Mouse (Mus musculus) spleen, adult 10 weeks (tissue): Measurements from ENCODE around the gene Gja4. TPM values are rescaled to one million over a fixed set of nuclear protein-coding genes. Genes with fewer than 3 reads are reported as not detected.

ENCODE experiments used
- polyA plus RNA-seq: library from polyadenylated mRNA; stranded (reverse); fragments of 350-450 nt; fragmentation: Illumina TruSeq; extraction: RNeasy Lipid Tissue Mini Kit (QIAGEN cat#74804); gene quantifications from one replicate; pipeline ENCODE4 v1.2.3, GENCODE M21; 2015; ENCODE audit warnings: low replicate concordance; ENCODE audit not compliant: insufficient read depth

Gene Gja4
- 3.5 TPM for polyA plus RNA-seq

DNA sequence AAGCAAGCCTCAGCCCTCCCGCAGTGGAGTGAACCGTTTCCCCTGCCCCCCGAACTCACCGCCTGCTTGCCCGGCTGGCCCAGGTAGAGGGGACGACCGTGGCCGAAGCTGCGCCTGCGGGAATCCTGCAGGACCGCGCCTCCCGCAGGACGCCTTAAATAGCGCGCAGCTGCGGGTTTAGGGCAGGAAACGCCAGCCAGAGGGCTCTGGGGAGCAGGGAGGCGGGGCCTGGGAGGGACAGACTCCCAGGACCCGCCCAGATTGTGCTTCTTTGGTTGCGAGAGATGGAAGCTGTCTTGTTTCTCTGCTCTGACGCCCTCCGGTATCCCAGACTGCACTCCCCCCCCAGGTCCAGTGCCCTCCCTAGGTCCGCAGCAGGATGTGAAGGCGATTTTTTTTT is at the start of gene Gja4:
Gene Gja4 (minus strand): TSS at position 179 of the 400 bp plus-strand sequence.

GRCm38 (mm10) chr4:127358018-127358417 is 44.2 kb upstream of the Gja4 start, which contains the start of gene Gjb5:
TSS of gene Gjb5 (minus strand) at chr4:127358181.

GRCm38 (mm10) chr4:127353951-127354438 is 40.2 kb upstream of the Gja4 start, which contains the start of gene Gjb4:
TSS of gene Gjb4 (minus strand) at chr4:127354081.

DNA sequence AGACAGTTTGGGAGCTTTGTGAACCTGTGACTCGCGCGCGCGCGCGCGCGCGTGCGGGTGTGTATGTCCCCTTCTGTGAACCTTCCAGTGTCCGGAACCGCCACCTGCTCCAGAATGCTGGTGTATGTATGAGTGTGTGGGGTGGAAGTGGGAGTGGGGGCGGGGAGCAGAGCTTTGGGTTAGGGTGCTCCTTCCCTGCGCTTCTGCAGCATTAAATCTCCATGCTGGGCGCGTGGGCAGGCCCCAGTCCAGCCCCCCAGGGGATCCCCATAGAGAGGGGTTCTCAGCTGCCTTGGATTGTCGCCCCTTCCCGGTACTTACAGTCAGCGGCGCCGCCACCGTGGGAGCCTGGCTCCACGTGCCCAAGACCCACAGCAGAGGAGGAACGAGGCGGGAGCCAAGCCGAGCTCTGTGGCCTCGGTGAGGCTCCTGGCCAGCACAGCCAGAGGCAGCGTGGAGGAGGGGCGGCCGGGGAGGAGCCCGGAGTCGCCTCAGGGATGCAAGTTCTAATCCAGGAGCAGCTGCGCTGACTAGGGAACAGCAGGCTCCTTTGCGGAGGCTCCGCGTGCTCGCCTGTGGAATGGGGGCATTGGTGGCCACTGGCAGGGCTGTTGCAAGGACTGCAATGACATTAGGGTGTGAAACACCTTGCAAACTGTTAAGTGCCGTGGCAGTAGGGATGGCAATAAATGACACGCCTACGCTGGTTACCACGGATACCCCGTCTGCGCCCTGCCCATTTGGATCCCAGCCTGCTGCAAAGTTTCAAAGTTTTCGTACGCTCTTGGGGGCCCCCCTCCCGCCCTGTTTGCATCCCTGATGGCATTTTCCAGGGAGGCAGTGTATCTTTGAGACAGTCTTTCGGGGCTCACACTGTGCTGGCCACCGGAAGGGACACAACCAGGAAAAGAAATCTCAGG is 16.6 kb upstream of the Gja4 start, which contains the start of gene Gjb3:
Gene Gjb3 (minus strand): TSS at position 664 of the 920 bp plus-strand sequence.

Other genes starting within 250 kb of the Gja4 start
- 55.3 TPM for gene Zmym6, start 236.7 kb downstream of the Gja4 start, polyA plus RNA-seq
- gene Tmem35b, start 190.3 kb downstream of the Gja4 start, polyA plus RNA-seq: 18.9 TPM
- not detected for gene Dlgap3, start 144.8 kb downstream of the Gja4 start, polyA plus RNA-seq
- gene Smim12, start 70.3 kb downstream of the Gja4 start, polyA plus RNA-seq: 18.3 TPM
- gene Gjb3, start 16.8 kb upstream of the Gja4 start, polyA plus RNA-seq: not detected
- gene Gjb4, start 40.0 kb upstream of the Gja4 start, polyA plus RNA-seq: not detected
- not detected for gene Gjb5, start 44.1 kb upstream of the Gja4 start, polyA plus RNA-seq